Mouse (Mus musculus): ENCODE data around the gene Slc9a8.

DNA sequence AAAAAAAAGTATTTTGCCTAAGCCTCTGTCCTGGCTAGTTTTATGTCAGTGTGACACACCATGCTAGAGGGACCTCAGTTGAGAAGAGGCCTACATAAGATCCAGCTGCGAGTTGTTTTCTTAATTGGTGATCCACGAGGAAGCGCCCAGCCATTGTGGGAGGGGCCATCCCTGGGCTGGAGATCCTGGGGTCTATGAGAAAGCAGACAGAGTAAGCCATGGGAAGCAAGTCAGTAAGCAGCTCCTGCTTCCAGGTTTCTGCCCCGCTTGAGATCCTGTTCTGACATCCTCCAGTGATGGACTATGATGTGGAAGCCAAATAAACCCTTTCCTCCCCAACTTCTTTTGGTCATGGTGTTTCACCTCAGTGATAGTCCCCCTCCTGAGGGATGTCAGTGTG, 22.5 kb upstream of the Slc9a8 start:
- TF ChIP-seq CTCF (IDR thresholded peaks at IDR 0.05; ENCODE audit: extremely low read depth, insufficient read depth, insufficient read length, insufficient replicate concordance) (no peak), POLR2A (IDR thresholded peaks at IDR 0.05; ENCODE audit: low read depth, low read length) (no peak)

All from spleen, adult 2 months (tissue).